Mouse (Mus musculus): ENCODE results near the gene Ddx43. TPM values are rescaled to one million over a fixed set of nuclear protein-coding genes. Genes with fewer than 3 reads are reported as not detected.
A peak's percentile ranks its signal among the peaks of the same experiment; 100 is the strongest.

The Ddx43 gene
- total RNA-seq, 2 experiments from 2014 or later: 0.84 TPM; not detected in 1

GRCm38 (mm10) chr9:78430486-78430885 lies 34.9 kb downstream of the Ddx43 start:
- ATAC-seq (replicated peaks; ENCODE audit: low FRiP score, poor library complexity, severe bottlenecking): no peak

DNA sequence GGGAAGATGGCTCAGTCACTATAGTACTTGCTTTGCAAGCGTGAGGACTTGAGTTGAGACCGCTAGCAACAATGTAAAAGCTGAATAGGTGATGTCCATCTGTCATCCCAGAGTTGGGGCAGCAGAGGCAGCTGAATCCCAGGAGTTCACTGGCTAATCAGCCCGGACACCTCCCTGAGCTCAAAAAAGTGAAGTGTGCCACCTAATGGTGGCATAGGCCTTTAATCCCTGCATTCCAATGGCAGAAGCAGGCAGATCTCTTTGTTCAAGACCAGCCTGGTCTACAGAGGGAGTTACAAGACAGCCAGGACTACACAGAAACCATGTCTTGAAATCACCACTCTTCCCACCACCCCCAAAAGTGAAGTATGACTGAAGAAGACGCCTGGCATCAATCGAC lies 36.9 kb downstream of the Ddx43 start:
- ATAC-seq (replicated peaks; ENCODE audit: low FRiP score, poor library complexity, severe bottlenecking): no peak

- no peak for ATAC-seq (replicated peaks; ENCODE audit: low FRiP score, poor library complexity, severe bottlenecking)
Observed at GRCm38 (mm10) chr9:78439426-78439825, 43.8 kb downstream of the Ddx43 start.

DNA sequence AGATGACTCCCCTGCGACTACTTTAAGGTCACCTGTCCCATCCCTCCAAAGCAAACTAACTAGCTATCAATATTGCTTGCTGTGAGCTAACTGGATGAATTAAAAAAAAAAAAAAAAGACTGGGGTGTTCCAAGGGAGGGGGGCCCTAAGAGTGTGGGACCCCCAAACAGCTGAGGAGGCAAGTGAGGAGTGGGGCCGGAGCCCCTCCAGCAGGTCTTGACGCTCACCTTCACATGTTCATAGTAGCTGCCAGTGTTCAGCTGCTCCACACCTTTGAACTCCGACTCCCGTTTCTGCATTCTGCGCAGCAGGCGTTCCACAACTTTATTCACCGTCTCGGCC lies 46.6 kb downstream of the Ddx43 start:
- ATAC-seq (replicated peaks; ENCODE audit: low FRiP score, poor library complexity, severe bottlenecking): 0 out of 2 replicates have a peak, but pooled peaks have one; percentile 33

DNA sequence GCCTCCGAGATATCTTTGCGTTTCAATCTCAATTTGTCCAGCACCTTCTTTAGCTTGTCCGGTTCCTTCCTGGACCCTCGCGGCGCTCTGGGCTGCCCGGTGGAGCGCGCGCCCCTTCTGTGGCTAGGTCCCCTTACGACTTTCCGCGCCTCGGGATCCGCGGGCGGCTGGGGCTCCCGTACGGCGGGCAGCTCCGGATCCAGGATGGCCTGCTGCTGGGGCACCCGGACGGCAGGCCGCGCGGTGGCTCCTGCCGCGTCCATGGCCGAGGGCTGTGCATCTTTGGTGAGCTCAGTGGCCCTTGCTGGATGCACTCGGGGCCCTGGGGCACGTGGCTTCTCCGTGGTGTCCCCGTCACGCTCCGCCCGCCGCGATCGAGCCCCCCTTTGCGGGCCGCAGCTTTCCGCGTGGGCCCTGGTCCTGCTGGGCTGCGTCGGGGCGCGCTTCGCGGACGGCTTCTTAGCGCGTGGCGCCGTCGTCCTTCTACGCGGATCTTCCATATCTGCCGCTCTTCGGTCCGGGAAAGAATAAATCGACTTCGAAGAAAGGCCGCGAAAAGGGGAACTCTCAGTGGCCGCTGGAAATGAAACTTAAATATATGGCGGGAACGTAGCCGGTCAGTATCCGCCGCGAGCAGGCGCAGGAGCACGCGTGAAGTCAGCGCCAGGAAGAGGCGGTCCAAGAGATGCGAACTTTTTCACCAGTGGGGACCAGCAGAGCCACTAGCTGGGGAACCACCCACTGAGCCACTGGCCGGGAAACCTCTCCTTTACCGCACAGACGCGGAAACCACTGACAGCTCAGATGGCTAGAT lies 47.2 kb downstream of the Ddx43 start, which contains the start of gene Cgas:
Gene Cgas (minus strand): TSS at position 659 of the 814 bp plus-strand sequence.
- peak; percentile 44; the same call in 1 of the 2 replicates for ATAC-seq (replicated peaks; ENCODE audit: low FRiP score, poor library complexity, severe bottlenecking)

GRCm38 (mm10) chr9:78447606-78447972 lies 52.0 kb downstream of the Ddx43 start:
- no peak for ATAC-seq (replicated peaks; ENCODE audit: low FRiP score, poor library complexity, severe bottlenecking)

DNA sequence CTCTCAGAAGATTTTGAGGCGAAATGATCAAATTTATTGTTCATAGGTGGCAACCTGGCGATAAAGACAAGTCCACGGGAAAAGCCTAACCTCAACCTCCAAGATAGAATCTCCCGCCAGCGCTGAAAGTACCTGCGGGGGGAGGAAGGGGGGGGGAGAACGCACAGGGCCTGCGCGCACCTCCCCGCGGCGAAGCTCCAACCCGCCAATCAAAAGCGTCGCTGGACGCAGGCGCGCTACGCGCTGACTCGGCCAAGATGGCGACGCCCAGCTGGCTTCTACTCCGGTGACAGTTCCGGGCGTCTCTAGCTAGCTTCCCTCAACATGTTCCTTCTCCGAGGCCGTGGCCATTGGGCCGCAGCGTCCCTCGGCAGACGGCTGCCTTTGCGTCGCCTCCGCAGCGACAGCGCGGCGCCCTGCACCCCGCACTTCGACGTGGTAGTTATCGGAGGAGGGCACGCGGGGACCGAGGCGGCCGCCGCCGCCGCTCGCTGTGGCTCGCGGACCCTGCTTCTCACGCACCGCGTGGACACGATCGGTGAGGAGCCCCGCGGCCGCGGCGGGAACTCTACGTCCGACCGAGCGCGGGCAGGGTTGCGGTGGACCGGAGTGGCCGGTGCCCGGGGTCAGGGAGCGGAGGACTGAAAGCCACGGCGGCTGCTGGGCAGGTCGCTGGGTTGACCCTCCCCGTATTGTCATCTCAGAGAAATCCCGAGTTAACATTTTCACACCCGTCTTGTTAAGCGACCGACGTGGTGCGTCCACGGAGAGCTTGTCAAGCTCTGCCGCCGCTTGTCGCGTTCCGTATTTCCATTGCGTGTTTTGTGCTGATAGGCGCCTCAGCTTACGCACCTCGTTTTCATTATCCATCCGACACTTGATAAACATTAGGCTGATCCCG lies 52.6 kb downstream of the Ddx43 start, which contains the start of the genes Mto1 and Gm17324:
Gene Mto1 (plus strand): TSS at position 236 of the 901 bp plus-strand sequence.
Gene Gm17324 (minus strand): TSS at position 814 of the 901 bp plus-strand sequence.
- peak; percentile 95 for ATAC-seq (replicated peaks; ENCODE audit: low FRiP score, poor library complexity, severe bottlenecking)

- ATAC-seq (replicated peaks; ENCODE audit: low FRiP score, poor library complexity, severe bottlenecking): no peak
Observed at GRCm38 (mm10) chr9:78450404-78450803, 54.8 kb downstream of the Ddx43 start.

DNA sequence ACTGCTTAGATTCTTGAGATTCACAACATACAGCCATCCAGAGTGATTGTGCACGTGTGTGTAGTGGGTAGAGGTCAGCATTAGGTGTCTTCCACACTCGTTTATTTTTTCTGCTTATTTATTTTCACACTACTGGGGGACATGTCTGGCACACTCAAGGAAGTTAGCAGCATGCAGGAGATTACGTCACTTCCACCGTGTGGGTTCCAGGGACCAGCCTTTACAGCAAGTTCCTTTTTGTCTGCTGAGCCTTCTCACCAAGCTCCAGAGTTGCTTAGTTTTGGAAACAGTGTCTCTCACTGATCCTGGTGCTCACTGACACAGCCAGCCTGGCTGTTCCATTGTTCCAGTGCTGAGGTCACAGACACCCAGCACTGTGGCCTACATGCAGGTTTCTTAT lies 55.8 kb downstream of the Ddx43 start:
- no peak for ATAC-seq (replicated peaks; ENCODE audit: low FRiP score, poor library complexity, severe bottlenecking)

GRCm38 (mm10) chr9:78457026-78457425 lies 61.4 kb downstream of the Ddx43 start:
- no peak for ATAC-seq (replicated peaks; ENCODE audit: low FRiP score, poor library complexity, severe bottlenecking)

GRCm38 (mm10) chr9:78463337-78463736 lies 67.8 kb downstream of the Ddx43 start:
- ATAC-seq (replicated peaks; ENCODE audit: low FRiP score, poor library complexity, severe bottlenecking): no peak

GRCm38 (mm10) chr9:78465725-78466124 lies 70.1 kb downstream of the Ddx43 start:
- no peak for ATAC-seq (replicated peaks; ENCODE audit: low FRiP score, poor library complexity, severe bottlenecking)

Other genes with a start within 250 kb of the Ddx43 start
- 2.5 TPM in 1 of 2 replicates, not detected in the other for gene Gsta4, start 213.0 kb upstream of the Ddx43 start, total RNA-seq (2015; ENCODE audit: low replicate concordance)
- 1.5 TPM in 1 of 2 replicates, not detected in the other for gene Gsta4, start 213.0 kb upstream of the Ddx43 start, total RNA-seq (2017; ENCODE audit: low replicate concordance)
- not detected in 2 replicates for gene Gsta1, start 165.1 kb upstream of the Ddx43 start, total RNA-seq (2015; ENCODE audit: low replicate concordance)
- not detected in 2 replicates for gene Gsta1, start 165.1 kb upstream of the Ddx43 start, total RNA-seq (2017; ENCODE audit: low replicate concordance)
- not detected in 2 replicates for gene Gm3776, start 138.6 kb upstream of the Ddx43 start, total RNA-seq (2015; ENCODE audit: low replicate concordance)
- not detected in 2 replicates for gene Gm3776, start 138.6 kb upstream of the Ddx43 start, total RNA-seq (2017; ENCODE audit: low replicate concordance)
- gene Gm10639, start 105.9 kb upstream of the Ddx43 start, total RNA-seq (2015; ENCODE audit: low replicate concordance): not detected in 2 replicates
- not detected in 2 replicates for gene Gm10639, start 105.9 kb upstream of the Ddx43 start, total RNA-seq (2017; ENCODE audit: low replicate concordance)
- gene Omt2a, start 81.0 kb upstream of the Ddx43 start, total RNA-seq (2015; ENCODE audit: low replicate concordance): not detected in 2 replicates
- not detected in 2 replicates for gene Omt2a, start 81.0 kb upstream of the Ddx43 start, total RNA-seq (2017; ENCODE audit: low replicate concordance)
- not detected in 2 replicates for gene Omt2b, start 68.2 kb upstream of the Ddx43 start, total RNA-seq (2015; ENCODE audit: low replicate concordance)
- gene Omt2b, start 68.2 kb upstream of the Ddx43 start, total RNA-seq (2017; ENCODE audit: low replicate concordance): not detected in 2 replicates
- gene Gsta2, start 40.0 kb upstream of the Ddx43 start, total RNA-seq (2015; ENCODE audit: low replicate concordance): not detected in 2 replicates
- gene Gsta2, start 40.0 kb upstream of the Ddx43 start, total RNA-seq (2017; ENCODE audit: low replicate concordance): not detected in 2 replicates
- not detected in 2 replicates for gene Dppa5a, start 27.6 kb upstream of the Ddx43 start, total RNA-seq (2015; ENCODE audit: low replicate concordance)
- not detected in 2 replicates for gene Dppa5a, start 27.6 kb upstream of the Ddx43 start, total RNA-seq (2017; ENCODE audit: low replicate concordance)
- not detected in 2 replicates for gene Ooep, start 17.1 kb upstream of the Ddx43 start, total RNA-seq (2015; ENCODE audit: low replicate concordance)
- not detected in 2 replicates for gene Ooep, start 17.1 kb upstream of the Ddx43 start, total RNA-seq (2017; ENCODE audit: low replicate concordance)
- 2.5 and 3.6 TPM in 2 replicates for gene Cgas, start 47.5 kb downstream of the Ddx43 start, total RNA-seq (2015; ENCODE audit: low replicate concordance)
- gene Cgas, start 47.5 kb downstream of the Ddx43 start, total RNA-seq (2017; ENCODE audit: low replicate concordance): 1.1 and 4.0 TPM in 2 replicates
- 10.5 and 78.6 TPM in 2 replicates for gene Mto1, start 52.4 kb downstream of the Ddx43 start, total RNA-seq (2015; ENCODE audit: low replicate concordance)
- 28.7 and 34.8 TPM in 2 replicates for gene Mto1, start 52.4 kb downstream of the Ddx43 start, total RNA-seq (2017; ENCODE audit: low replicate concordance)
- gene Gm17324, start 53.0 kb downstream of the Ddx43 start, total RNA-seq (2015; ENCODE audit: low replicate concordance): not detected in 2 replicates
- gene Gm17324, start 53.0 kb downstream of the Ddx43 start, total RNA-seq (2017; ENCODE audit: low replicate concordance): 2.7 TPM in 1 of 2 replicates, not detected in the other
- 4,196 and 4,552 TPM in 2 replicates for gene Eef1a1, start 93.4 kb downstream of the Ddx43 start, total RNA-seq (2015; ENCODE audit: low replicate concordance)
- gene Eef1a1, start 93.4 kb downstream of the Ddx43 start, total RNA-seq (2017; ENCODE audit: low replicate concordance): 1,708 and 2,374 TPM in 2 replicates
- 0.84 and 5.4 TPM in 2 replicates for gene Slc17a5, start 192.3 kb downstream of the Ddx43 start, total RNA-seq (2015; ENCODE audit: low replicate concordance)
- gene Slc17a5, start 192.3 kb downstream of the Ddx43 start, total RNA-seq (2017; ENCODE audit: low replicate concordance): 1.8 and 2.8 TPM in 2 replicates
- gene Cd109, start 219.8 kb downstream of the Ddx43 start, total RNA-seq (2015; ENCODE audit: low replicate concordance): not detected in 2 replicates
- gene Cd109, start 219.8 kb downstream of the Ddx43 start, total RNA-seq (2017; ENCODE audit: low replicate concordance): not detected in 2 replicates